Mouse (Mus musculus): ENCODE results near the gene Pklr.

Pklr gene

DNA sequence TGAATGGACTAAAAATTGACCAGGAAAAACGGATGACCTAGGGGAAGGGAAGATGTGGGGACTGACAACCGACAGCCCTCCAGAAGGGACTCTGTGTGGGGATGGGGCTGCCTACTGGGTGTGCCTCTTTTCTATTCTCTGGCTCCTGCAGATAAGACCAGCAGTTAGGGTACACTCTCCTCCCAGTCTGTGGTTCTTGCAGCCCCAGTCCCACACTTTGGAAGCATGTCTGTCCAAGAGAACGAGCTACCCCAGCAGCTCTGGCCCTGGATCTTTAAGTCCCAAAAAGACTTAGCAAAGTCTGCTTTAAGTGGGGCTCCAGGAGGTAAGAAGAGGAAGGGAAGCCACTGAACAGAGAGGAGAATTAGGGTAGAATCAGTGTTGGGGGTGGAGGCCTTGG lies at the start of gene Pklr:
TSS of gene Pklr (plus strand) at position 185 of the 400 bp plus-strand sequence.
- DNase-seq: no peak

DNA sequence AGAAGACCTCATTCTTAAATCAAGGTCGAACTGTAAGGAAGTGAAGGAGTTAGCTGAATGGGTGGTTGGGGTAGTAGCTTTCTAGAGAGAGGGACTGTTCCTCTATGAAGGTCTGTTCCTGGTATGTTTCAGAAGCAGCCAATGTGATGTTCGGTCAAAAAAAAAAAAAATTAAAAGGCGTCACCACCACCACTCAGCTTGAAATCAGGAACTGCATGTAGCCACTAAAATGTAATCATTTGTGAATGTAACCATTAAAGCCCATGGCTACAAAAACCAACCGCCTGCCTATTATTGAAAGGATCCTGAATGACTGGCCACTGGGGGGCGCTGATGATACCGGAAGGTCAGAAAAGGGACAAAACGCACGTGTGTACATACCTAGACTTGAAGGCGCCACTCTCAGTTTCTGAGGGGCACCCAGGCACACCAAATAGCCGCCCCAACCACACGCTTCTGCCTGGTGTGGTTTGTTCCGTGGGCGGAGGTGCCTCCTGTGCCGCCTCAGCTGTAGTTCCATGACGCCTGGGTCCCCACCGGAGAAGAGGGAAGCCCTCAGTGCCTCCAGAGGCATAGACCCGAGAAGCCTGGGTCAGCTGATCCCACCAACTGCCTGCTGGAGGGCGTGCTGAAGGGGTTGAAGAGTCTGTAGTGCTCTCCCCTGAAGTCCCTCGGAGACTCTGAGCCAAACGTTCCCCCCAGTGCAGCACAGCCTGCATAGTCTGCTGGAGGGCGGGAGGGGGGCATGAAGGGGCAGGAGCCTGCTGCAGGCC lies 48.4 kb upstream of the Pklr start:
- DNase-seq: peak; percentile 95

DNA sequence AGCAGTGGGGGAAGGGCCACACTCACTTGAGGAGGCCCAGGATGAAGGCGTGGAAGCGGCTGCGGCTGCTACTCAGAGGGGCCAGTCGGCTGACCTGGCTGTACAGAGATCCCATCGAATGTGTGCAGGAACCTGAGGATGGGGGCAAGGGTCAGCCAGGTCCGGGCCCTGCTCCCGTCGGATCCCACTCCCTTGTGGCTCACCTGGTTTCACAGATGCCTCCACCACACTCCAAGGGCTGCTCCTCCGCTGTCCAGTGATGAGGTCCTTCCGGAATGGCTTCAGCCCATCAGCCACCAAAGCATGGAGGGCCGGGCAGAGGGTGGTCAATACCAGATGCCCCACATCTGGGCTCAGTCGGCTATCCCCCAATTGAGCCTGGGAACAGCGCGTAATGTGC lies 47.0 kb upstream of the Pklr start:
- DNase-seq: peak; percentile 94

DNA sequence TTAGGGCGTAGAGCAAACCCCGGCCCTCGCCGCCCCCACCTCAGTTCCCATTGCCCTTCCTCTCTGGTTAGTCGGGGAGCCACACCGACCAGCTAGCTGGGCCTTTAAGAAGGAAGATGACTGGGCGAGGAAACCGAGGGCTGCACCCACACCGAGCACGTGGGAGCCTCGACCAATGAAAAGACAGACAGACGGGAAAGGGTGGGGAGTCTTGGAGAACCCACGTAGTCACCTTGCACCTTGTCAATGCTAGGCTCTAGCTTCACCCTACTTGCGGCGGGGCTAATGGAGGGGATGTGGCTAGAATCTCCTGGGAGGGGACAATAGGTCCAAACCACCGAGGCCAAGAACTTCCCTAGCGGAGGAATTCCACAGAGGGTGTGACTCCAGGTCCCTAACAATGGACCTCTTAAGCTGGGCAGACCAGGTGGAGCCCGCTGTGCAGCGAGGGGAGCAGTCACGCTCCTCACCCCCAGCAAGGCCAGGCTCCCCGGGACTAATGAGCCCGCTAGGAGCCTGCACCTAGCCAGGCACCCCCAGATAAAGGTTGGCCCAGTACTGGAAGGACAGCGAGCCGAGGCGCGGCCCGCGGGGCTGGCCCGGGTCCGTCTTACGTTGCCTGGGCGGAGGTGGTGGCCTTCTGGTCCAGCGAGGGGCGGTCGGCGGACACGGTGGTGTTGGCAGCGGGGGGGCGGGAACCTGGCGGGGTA lies 45.9 kb upstream of the Pklr start:
- peak; percentile 99 for DNase-seq

DNA sequence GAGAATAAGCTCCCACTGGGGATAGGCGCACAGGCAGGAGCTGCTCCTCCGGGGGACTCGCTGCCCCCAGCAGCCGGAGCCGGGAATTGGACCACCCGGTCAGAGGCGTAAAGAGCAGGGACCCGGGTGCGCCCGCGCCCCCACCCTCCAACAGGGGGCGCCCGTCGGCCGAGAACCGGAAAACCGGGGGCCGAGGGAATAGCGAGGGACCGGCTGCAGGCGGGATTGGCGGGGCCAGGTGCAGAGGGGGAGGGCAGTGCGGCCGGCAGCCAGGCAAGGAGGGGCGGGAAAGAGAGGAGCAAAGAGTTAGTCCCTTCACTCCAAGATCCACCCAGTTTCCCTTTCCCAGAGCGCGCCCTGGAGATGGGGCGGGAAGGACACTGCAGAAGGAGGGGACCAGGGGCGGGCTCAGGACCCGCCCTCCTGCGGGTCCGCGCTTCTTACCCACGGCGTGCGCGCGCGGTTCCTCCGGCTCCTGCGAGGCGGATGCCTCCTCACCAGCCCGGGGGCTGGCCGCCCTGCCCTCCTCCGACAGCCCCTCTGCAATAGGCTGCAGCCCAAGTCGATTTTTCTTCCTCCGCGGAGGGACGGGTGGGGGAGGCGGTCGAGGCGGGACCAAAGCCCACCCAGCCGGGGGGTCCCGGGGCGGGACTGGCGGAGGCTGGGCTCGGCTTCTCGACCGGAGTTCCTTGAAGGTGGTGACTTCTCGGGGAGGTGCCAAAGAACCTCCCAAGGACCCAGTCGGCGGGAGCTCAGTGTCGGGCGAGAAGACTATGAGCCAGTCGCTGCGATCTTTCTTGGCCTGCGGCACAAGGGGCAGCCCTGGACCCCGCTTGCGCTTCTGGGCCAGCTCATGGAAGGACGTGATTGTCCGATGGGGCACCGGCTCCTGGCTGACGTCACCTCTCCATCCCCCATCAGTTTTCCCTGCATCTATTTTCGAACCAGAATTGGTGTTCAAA lies 45.0 kb upstream of the Pklr start:
- peak; percentile 99 for DNase-seq

DNA sequence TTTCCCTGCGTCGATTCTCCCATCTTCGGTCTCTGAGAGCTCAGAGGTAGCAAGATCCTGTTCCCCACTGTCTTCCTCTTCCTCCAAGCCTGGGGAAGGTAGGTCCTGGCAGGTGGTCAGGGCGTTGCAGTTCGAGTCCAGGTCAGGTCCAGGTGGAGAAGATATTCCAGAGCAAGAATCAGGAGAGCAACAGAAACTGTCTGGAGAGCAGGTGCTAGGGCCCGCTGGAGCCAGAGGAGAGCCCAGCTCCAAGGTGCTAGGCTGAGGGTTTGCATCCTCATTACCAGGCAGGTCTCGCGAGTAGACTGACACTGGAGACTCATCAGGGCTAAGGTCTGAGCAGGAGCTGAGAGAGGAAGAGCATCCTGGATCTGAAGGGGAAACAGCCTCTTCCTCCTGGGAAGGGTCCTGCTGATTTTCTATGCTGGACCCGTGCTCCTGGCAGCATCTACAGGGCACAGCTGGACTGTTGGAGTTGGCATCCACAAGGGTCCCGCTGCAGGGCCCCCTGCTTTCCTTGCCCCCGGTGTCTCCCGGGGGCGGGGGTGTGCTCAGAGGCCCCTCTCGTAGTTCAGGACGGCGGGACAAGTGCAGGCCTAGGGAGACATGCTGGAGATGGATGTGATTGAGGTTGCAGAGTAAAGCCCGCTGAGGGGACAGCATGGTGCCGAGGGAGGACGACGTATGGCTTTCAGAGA lies 44.0 kb upstream of the Pklr start:
- DNase-seq: peak; percentile 92

DNA sequence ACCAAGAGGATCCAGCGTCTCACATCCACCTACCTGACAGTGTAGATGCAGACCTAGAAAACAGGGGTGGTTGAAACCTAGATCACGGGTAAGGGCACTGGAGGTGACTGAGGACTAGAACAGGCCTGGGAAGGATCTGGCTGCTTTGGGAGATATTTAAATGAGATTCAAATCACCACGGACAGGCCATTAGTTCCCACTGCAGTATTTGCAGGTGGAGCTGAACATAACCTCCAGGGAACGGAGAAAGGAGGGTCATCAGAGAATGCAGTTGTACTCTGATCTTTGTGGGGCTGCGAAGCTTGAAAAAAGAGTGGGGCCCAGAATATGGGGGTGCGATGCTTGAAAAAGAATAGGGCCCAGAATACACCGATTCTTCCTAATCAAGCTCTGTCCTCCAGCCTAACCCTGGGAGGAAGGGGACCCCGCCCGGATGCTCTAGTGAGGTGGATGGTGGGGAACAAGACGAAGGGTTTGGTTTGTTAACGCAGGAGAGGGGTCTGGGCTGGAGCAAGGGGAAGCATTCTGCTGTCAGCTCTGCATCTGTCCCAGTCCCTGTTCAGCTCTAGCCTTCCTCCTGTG lies 43.3 kb upstream of the Pklr start:
- DNase-seq: peak; percentile 90

DNA sequence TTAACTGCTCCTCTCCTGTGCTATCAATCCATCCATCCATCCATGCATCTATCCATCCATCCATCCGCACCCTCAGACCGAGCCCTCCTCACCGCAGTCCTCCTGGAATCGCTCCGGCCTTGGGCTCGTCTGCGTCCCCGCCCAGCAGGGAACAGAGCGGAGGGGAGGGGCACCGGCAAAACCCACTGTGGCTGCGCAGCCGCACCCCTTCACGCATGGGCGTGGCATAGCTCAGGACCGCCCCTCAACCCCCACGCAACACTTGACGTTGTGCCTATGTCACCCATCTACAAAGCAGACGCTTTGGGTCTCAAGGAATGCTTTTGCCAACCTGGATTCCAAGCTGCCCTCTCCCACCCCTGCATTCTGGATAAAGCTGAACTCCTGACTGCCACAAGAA lies 42.8 kb upstream of the Pklr start, which contains the start of gene Rusc1:
TSS of gene Rusc1 (minus strand) at position 137 of the 400 bp plus-strand sequence.
- DNase-seq: peak; percentile 98

DNA sequence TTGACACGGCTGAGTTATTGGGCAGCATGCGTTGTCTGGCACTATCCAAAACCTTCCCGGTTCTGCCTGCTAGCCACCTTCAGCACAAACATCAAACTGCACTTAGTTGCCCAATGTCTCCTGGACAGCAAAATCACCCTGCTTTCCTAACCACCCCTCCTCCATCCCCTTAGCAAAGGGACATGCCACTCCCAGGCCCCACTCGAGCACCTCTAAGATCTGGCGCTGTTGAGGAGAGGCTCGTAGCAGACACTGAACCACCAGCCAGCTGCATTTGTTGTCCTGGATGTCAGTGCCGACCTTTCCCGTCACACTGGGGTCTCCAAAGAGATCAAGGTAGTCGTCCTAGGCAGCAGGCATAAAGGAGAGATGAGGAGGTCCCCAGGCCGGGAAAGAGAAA lies 41.9 kb upstream of the Pklr start:
- DNase-seq: peak; percentile 90

DNA sequence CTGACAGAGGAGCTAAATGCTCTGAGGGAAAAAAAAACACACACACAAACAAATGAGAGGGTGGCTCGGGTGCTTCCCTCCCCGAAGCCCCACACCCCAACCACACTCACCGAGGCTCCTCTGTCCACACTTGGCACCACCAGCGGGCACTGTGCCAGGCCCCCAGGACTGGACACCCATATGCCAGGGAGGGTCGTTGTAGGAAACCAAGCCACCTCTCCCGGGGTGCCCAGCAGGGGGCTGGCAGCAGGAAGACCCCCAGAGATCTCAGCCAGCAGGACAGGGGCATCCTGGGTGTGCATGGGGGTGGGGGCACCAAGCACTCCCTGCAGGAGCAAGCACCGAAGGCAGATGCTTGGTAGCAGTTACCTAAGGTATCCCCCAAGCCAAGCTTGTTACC lies 35.1 kb upstream of the Pklr start, which contains the start of gene Gm43738:
TSS of gene Gm43738 (minus strand) at position 289 of the 400 bp plus-strand sequence.
- DNase-seq: peak; percentile 93

DNA sequence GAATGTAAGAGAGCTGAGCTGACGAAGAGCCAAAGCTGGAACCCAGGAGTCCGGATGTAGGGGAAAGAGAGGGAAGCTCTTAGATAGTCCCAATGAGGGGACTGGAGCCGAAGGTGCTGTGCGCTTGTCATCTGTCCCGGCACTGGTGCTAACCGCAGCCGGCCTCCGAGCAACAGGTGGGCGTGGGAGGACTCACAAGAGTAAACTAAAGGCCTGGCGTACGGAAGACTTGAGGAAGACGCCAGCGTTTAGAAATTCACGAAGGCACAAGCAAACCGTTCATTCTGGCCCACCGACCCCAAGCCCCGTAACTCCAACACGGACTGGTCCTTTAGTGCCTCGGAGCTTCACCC lies 34.5 kb upstream of the Pklr start:
- DNase-seq: no peak

DNA sequence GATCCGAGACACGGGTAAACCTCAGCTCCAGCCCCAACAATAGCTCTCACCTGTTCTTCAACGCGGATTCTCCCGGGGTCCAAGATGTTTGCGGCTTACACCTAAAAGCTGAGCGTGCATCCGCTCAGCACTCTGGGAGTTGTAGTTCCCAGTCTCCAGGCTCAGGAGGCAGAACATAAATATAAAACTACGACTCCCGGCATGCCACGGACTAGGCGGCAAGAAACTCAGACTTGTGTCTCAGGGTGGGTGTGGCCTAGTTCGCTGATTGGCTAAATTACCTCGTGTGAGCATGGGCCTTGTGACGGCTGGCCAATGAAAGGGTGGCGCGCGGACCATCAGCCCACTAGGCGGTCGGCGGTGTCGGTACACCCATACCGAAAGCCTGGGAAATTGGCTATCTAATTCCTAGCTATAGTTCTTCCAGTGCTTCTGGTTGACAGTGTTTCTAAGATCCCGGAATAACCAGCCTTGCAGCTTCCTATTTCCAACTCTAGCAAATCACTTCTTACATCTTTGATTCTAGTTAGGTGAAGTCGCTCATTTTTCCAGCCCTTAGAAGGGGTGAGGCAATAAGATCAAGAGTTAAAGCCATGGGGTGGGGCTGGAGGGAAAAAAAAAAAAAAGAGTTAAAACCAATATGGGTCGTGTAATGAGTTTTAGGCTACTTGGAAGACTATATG lies 34.0 kb upstream of the Pklr start, which contains the start of gene Fdps:
TSS of gene Fdps (minus strand) at position 148 of the 683 bp plus-strand sequence.
- peak; percentile 100 for DNase-seq

DNA sequence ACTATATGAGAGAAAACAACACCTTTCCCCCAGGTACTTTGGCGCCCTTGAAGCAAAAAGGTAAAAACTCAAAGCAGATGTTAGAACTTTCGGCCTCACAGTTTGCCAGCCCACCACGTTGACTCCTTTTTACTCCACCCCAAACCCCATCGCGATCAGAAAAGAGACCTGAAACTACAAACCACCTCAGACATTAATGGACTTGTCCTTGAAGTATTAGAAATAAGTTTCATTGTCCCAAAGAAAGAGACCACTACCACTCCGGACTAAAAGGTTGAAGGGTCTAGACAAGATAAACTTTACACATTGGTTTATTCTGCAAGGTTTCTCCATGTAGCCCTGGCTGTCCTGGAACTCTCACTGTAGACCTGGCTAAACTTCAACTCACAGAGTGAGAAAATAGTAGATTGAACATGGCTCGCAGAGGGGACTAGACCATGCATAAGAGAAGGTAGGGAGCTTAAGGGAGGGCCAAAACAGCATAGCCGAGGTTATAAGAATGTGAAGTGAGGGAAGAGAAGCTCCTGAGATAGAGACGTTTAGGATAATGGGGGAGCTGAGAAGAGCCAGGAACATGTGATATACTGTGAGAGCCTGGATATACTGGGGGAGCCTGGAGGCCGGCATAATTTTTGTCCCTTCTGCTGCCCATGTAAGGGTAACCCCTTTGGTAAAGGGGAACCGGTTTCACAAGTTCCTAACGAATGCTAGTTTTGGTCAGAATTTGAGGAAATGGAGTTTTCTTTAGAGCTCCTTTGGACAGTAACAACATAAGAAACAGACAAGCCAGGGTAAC lies 33.2 kb upstream of the Pklr start:
- DNase-seq: peak; percentile 79

DNA sequence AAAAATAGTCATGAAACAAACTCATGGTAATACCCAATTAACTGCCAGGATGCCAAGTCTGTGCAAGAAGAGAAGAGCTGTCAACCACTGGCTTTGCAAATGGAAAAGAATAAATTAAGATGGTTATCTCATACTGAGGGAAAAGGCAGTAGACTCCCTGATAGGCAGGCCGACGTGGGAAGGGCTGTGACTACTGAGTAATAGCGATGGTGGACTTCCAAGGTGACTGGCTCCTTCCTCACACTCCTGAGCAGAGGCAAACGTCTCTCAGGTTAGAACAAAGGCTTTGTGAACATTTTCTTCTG lies 32.7 kb upstream of the Pklr start:
- DNase-seq: peak; percentile 44

DNA sequence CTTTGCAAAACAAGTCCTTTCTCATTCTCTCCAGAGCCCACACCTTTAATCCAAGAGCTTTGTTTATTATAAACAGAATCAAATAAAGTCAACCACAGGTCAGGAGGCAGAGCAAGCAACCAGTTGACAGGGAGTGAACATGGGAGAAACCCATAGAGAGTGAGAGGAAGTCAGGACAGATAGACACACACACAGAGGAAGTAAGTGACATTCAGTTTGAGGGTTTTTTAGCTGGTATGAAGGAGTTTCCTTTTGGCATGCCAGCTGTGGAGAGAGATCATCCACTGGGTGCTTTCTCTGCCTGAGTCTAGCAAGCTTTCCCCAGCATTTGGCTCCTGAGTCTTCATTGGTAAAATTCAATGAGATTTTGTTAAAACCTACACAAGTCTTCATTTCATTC lies 29.1 kb upstream of the Pklr start:
- DNase-seq: no peak

DNA sequence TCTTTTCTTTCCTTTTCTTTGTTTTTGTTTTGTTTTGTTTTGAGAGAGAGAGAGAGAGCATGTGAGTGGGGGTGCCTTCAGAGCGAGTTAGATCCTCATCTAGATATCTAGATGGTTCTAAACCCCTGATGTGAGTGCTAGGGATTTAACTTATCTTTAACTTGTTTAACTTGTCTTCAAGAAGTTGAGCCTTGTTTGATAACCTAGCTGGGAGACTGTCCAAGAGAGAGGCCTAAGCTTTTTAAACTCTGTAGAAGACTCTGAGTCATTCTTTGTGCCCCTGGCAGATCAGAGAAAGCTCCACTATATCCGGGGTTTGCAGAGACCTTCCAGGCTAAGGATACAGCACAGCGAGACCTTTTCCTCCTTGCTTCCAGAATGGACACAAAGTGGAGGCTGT lies 28.4 kb upstream of the Pklr start:
- no peak for DNase-seq

DNA sequence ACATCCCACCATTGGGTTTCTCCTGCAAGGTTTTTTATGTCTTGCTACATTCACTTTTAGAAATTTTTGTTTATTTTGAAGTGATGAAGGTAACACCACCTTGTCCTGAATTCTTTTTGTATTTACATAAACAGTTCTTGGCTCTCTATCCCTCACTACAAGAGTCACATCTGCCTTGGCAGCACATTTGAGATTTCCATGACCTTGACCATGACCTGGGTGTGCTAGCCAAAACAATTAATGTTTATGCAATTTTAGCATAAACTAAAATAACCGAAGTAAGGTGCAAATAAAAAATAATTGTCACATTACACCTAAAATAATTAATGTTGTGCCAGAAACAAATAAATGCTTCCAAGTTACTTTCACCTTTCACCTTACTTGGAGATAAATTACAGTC lies 27.8 kb upstream of the Pklr start:
- no peak for DNase-seq

DNA sequence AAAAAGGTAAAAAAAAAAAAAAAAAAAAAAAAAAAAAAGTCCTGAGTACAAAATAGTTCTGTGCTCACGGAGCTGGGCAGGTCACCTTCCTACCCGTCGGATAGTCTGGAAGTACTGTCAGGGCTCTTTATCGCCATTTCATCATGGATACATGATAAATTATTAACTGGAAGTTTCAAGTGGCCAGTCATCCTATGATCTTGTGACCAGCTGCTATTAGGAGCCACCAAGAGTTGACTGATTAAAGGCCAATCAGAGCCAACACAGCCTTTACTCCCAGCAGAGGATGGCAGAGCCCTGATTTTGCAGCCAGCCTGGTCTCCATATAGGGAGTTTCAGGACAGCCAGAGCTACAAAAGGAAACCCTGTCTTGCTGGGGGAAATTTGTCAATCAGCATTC lies 22.9 kb upstream of the Pklr start:
- no peak for DNase-seq

DNA sequence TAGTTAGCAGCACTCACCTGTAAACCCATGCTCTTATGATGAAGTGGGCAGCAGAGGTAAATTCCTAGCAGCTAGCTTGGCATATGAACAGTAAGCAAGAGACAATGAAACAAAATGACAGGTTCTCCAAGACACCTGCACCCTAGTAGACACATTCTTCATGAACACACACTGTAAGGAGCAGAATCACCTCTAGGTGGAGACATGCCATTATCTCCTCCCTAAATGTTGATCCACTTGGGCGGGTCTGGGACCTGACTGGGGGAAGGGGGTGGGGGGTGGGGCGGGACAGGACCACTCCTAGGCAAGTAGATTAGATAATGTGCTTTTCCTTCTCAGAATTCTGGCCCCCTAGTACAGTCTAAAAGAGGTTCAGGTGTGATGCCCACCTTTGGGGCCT lies 20.4 kb upstream of the Pklr start:
- DNase-seq: peak; percentile 78

DNA sequence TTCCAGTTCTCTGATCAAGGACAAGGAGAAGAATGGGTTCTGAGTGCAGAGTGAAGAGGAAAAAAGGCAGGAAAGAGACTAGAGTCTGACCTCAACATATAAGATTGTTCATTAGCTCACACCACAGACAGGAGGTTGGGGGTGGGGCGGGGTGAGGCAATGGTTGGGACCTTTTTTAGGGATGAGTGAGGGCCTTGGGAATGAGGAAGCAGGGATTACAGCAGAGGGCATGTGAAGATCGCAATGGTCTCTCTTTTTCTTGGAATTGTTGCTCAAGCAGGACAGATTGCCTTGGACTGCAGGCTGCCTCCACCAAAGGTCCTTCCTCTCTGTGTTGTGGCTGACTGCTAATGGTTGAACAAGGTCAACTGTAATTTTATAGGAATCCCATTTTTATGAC lies 12.6 kb upstream of the Pklr start:
- DNase-seq: peak; percentile 90

DNA sequence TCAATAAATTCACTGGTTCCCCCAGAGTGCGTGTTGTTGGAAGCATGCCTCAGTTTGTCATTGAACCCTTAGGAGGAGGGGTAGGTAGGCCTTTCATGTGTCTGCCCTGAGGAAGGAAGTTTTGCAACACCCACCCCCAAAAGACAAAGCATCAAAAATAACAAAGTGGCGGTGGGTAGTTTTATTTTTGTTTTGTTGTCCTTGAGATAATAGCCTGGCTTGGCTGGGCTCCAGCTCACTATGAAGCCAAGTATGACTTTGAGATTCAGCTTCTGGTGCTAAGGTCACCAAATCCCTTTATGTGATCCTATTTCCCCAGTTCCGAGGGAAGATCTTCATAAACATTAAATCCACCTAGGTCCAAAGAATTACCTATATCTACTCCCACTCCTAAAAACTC lies 11.7 kb upstream of the Pklr start:
- DNase-seq: peak; percentile 87
